Mouse (Mus musculus): Measurements from ENCODE around the gene Btn1a1.

The Btn1a1 gene

DNA sequence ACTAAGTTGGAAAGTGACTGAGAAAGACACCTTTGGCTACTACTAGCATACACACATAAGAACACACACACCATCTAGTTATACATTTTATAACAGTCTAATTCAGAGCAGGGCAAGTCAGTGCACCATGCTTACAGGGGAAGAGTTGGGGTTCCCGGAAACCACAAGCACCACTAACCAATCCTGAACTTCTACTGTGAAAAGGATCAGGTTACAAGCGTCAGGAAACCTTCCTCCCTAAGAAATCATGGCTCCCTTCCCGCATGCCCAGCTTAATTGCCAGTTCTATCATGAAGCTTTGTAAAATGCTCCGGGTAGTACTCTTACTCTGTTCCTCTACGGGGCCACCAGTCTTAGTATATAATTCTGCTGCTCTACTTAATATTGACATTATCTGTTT, 19.6 kb upstream of the Btn1a1 start:
- DNase-seq (ENCODE audit: extremely low read depth, low read depth, low spot score): no peak

DNA sequence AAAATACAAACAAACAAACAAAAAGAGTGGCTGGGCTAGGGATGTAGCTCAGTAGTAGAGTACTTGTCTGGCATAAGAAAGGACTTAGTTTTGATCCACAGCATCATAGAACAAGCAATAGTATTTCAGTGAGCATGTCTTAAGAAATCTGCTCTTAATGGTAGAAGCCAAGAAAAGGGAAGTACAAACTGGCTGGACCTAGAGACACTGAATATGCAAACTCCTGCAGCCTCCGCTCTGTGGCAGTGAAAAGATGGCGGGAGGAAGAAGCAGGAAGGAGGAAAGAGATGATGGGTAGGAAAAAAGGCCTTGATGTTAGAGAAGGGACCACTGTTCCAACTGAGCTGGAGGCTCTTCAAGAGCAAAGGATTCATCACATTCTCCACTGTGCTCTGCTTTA, 17.5 kb upstream of the Btn1a1 start:
- DNase-seq (ENCODE audit: extremely low read depth, low read depth, low spot score): no peak

DNA sequence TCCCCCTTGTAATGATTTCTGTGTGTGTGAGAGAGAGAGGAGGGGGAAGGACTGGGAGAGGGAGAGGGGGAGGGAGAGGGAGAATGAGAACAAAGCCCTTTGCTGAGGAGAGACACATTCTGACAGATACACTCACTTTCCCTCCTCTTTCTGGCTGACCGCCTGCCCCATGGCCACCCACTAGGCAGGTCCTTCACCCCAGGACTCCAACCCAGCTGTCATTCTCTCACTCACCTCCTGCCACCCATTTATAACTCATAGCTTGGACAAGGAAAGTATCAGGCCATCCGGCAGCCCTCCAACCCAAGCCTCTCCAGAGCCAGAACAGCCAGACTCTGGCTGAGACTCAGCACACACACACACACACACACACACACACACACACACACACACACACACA, 10.0 kb upstream of the Btn1a1 start:
- DNase-seq (ENCODE audit: extremely low read depth, low read depth, low spot score): no peak

DNA sequence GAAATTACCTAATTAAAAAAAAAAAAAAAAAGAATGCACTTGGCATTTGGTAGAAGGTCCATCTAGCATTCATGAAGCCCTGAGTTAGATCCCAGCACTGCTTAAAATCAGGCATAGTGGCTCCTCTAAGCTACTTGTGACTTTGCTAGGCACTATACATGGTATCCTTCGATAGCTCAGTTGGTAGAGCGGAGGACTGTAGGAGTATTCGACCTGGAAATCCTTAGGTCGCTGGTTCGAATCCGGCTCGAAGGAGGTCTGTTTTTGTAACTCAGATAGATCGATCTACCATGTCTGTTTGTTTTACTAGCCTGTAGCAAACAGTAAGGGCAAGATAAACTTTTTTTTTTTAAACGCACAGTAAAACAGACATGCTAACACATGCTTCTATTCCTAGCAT, 1.2 kb upstream of the Btn1a1 start:
- DNase-seq (ENCODE audit: extremely low read depth, low read depth, low spot score): no peak

DNA sequence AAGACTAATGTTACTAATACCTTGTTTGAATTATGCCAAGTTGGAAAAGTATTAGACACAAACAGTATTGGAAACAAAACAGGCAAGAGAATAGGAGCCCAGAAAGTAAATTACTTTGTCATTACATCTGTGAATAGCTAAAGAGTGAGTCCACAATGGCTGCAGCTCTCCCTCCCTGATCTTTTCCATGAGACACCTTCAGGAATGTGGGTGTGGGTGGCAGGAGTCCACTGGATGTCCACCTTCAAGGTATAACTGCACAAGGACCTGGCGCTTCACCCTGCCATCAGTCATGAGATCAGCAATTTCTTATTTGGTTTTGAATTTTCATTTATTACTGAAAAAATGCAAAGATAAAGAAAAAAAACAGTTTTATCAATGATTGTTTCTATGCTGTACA, 605 bp upstream of the Btn1a1 start:
- no peak for DNase-seq (ENCODE audit: extremely low read depth, low read depth, low spot score)

DNA sequence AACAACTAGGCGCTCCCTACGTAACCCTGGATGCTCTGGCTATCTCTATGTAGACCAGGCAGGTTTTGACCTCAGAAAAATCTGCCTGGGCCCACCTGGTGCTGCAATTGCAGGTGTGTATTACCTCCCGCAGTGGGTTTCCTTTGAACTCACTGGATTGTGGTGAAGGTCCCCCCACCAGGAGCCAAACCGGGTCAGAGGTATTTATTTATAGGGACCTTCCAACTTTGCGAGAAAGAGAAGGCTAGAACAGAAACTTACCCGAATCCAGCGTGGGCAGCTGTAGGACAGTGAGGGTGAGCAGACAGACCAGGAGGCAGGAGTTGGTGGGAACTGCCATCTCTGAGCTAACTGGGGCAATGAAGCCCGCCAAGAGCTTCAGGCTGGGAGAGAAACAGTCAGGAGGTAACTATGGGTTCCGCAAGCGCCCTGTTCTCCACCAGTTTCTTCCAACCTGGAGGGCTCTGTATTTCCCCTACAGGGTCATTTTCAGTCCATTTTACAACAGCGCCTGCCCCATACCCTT, 797 bp downstream of the Btn1a1 start:
- DNase-seq (ENCODE audit: extremely low read depth, low read depth, low spot score): no peak

DNA sequence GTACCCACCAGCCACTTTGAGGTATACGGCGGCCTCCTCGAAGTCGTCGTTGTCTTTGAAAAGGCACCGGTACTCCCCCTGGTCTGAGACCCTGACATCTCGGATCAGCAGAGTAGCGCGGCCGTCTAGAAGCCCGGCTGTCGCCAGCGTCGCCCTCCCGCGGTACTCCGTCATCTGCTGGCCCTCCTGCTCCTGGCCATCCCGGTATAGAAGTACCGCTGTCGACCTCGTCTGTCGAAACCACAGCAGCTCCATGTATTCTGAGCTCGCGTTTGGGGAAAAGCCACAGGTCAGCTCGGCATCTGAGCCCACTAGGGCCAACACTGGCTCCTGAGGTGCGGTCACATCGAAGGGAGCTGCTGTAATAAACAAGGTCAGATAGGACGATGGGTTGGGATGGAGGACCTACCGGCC, 1.5 kb downstream of the Btn1a1 start:
- DNase-seq (ENCODE audit: extremely low read depth, low read depth, low spot score): no peak

DNA sequence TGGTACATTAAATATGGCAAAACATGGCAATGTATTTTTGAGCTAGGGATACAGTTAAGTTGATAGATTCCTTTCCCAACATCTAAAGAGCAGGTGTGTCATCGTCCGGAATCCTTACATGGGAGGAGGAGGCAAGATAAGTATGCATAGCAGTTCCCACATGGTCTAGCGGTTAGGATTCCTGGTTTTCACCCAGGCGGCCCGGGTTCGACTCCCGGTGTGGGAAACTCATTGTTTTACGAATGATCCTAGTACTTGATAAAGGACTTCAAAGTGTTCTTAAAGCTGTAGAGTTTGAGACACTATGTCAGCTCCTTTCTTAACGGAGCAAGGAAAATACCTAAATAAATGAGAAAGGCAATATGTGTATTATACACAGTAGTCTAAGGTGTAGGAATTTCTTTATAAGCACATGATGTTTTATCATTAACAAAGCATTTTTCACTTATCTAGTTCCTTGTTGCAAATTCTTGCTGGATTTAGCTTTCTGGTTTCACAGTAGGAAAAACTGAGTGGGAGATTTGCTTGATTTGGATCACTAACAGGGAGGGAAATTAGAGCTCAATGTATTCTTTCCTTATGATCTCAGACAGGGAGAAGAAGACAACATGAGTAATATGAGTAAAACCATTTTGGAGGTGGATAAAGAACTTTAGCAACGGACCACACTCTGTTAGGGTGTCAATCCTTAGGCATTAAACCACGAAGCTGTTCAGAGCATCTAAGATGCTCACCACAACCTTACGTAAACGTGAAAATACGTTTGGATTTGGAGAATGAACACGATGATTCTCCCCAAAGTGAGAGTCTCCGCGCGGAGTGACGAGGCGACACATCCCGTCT, 2.1 kb downstream of the Btn1a1 start:
- no peak for DNase-seq (ENCODE audit: extremely low read depth, low read depth, low spot score)

DNA sequence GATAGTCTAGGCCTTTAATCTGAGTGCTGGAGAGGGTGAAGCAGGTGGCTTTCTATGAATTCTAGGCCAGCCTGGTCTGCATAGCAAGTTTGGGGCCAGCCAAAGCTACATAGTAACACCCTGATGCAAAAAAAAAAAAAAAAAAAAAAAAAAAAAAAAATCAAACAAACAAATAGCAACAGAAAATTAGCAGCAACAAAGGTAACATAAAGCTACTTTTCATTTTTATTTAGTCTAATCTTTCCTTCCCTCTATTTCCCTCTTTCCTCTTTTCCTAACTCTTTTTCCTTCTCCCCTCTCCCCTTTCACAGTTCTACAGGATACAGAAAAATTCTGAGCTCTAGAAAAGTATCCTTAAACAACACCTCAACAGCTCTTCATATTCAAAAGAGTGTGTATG, 3.0 kb downstream of the Btn1a1 start:
- no peak for DNase-seq (ENCODE audit: extremely low read depth, low read depth, low spot score)

DNA sequence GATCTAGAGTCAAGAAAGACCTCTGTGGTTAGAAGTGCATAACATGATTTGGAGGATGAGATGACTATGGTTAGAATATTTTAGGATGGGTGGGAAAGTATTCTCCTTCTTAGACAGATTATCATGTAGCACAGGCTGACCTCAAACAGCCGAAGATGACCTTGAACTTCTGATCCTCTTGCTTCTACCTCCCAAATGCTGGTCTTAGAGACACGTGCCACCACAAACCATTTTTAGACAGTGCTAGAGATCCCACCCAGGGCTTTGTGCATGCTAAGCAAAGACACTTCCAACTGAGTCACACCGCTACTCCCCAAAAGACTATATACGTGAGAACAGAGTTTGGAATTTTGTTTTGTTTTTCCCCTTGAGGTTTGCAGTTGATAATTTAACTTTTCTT, 3.6 kb downstream of the Btn1a1 start:
- DNase-seq (ENCODE audit: extremely low read depth, low read depth, low spot score): no peak

DNA sequence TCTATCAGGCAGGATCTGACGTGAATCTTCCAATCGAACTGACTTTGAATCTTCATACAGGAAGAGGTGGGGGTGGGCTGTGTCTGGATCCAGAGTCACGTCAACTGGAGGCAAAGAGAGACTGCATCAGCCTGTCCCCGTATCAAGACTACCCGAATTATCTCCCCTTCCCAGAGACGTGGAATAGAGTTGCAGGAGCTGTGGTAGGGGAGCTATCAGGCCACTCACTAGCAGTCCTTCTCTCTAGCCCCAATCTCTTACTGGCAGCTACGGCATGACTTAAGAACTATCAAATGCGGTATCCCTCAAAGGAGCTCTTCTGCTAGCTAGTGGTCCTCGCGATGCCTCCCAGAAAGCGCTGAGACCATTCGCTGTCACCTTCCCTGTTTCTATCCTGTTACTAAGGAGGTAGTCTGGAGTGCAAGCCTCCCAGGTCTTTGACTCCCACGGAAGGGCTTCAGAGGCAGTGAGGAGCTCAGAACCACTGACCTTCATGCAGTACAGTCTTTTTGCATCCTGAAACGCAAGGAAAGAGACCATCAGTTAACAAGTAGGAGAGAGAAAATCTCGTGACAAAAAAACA, 6.3 kb downstream of the Btn1a1 start:
- DNase-seq (ENCODE audit: extremely low read depth, low read depth, low spot score): no peak

DNA sequence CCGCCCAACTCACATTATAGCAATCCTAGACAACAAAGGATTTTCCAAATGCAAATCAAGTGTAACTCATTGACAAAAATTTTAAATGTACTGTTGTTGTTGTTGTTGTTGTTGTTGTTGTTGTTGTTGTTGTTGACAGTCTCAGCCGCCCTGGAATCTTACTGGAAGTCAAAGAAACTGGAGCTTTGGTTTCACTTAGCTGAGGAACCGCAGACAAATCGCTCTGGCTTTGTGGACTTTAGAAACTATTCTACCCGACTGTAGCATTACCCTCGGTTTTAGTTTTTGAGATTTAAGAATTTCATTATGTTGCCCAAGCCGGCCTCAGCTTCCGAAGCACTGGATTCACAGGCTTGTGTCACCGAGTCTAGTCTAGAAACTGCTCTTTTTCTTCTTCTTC, 11.8 kb downstream of the Btn1a1 start:
- no peak for DNase-seq (ENCODE audit: extremely low read depth, low read depth, low spot score)

DNA sequence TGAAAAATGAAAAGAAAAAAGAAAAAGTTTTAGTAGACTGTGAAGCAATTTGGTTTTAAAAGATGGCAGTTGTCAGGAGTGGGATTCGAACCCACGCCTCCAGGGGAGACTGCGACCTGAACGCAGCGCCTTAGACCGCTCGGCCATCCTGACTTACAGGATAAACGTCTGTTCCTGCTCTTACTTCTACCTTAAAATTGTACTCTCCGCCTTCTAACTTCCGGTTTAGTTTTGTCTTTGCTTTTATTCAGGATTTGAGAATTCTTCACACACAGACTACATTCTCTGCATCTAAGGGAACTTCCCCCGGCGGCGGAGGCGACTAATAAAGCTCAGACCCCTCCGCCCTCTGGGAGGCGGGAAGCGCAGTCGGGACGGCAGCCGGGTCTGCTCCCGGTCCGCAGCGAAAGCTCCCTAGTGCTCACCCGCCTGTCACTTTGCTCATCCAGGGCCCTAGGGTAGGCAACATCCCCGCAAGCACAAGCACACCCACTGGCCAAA, 12.3 kb downstream of the Btn1a1 start:
- DNase-seq (ENCODE audit: extremely low read depth, low read depth, low spot score): no peak

DNA sequence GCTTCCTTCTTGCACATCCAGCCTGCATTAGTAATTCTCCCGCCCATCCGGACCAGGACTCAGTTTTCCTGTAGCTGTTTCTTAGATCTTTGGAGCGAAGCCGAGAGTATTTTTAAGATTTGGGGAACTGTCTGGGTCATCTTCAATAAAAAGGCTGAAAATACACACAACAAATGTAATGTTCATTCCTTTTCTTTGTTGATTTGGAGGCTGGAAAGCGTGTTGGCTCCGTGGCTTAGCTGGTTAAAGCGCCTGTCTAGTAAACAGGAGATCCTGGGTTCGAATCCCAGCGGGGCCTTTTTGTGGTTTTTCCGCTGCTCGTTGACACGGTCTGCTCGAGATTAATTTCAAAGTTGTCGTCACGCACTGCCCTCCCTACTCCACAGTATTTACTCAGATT, 15.3 kb downstream of the Btn1a1 start:
- DNase-seq (ENCODE audit: extremely low read depth, low read depth, low spot score): no peak

DNA sequence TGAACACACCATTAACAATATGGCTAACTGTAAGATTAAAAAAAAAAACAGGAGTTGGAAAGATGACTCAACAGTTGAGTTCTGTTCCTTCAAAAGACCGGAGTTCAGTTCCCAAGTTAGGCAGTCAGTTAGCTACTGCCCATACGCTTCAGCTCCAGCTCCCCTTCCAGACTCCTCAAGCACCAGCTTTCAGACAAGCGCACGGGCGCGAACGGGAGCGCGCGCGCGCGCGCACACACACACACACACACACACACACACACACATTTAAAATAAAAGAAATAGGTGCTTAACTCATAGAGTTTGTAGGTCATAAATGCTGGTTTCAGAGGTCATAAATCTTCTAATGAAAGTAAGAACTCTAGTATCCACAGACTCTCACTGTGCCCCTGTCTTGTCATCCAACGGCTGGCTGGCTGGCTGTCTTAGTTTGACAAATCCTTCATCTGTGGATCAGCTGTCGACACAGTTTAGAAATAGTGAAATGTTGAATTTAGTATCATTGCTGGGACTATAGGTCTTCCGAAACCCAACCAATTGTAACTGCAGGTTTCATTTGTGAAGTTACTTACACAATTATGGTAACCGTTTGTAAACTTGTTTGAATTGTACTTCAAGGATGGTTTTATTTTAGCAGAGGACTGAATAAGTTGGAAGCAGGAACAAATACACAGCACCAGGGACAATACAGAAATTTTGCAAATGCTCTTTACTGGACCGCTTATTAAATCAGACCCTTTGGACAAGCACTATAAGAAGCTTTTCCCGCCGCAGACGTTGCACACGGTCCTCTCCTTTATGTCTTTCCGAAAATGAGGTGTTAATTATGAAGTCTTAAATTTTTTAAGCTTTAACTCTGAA, 16.2 kb downstream of the Btn1a1 start:
- DNase-seq (ENCODE audit: extremely low read depth, low read depth, low spot score): no peak

DNA sequence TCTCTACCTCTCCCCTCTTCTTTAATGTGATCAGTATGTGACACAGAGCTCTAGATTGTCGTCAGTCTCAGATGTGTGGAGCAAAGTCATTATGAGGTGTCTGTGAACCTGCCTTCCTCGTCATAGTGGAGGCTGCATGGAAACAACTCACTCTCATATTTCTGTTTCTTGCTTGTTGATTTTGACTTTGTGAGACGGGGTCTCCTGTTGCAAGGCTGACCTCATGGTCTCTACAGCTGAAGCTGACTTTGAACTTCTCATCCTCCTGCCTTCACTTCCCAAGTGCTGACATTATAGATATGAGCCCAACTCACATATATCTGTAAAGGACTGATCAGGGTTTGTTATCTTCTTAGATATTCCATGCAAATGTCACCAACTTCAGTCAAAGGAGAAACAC, 16.9 kb downstream of the Btn1a1 start:
- no peak for DNase-seq (ENCODE audit: extremely low read depth, low read depth, low spot score)

DNA sequence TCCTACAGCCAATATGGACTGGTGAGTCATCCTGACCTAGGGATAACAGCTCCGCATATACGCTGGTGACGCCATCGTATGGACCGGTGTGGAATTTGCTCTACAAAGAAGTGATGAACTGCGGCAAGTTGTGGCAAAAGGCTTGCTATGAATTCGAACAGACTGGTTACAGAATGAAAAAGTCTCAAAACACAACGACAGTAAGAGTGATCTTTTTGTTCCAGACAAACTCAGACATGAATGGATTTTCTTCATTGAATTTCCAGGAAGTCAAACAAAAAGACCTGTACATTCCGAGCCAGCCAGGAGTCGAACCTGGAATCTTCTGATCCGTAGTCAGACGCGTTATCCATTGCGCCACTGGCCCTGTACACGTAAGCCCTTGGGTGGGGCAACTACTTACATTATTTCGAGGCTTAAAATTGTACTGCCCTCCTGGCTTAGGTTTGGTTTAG, 19.2 kb downstream of the Btn1a1 start:
- no peak for DNase-seq (ENCODE audit: extremely low read depth, low read depth, low spot score)

DNA sequence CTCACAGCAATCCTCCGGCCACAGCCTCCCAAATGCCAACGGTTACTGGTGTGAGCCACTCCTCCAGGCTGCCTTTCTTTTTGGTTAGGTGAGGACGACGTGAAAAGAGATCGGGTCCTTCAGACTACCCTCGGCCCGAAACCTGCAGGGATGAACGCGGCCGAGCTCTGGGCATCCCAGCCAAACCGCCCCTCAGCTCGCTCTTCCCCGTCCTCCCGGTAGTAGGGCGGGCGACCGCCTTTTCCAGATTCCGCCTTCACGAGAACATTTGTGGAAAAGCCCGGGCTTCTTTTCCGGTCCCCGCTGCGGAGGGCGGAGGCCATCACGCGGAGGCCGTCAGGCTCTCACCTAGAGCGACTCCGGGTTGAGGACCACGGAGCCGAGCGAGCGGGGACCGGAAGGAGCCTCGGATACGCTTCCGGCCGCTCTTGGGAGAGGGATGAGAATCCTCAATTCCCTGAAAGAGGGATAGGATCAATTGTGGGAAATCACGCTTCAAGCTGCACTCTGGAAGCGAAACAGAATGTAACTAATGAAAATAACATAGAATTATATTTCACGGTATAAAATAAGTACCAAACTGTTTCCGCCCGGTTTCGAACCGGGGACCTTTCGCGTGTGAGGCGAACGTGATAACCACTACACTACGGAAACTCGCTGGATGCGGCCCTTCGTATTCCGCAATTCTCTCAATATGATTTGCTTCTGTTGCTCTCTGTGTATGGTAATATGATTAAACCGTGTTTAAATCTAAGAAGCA, 20.0 kb downstream of the Btn1a1 start:
- no peak for DNase-seq (ENCODE audit: extremely low read depth, low read depth, low spot score)

DNA sequence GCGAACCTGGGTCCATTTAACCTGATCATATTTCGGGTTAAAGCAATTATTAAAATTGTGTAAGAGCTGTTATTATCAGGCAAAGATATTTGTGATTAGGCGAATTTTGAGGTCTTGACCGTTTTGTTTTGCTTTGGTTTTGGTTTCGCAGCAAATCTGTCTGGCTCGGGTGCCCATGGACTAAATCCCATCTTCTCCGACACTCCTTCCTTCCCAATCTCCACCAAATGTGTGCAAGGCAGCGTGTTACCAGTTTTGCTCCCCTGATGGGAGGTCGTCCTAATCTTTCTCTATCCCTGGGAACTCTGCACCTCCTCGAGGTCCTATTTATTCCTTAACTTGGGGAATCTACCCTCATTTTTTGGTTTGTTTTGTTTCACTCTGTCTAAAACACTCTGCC, 20.5 kb downstream of the Btn1a1 start:
- DNase-seq (ENCODE audit: extremely low read depth, low read depth, low spot score): no peak

DNA sequence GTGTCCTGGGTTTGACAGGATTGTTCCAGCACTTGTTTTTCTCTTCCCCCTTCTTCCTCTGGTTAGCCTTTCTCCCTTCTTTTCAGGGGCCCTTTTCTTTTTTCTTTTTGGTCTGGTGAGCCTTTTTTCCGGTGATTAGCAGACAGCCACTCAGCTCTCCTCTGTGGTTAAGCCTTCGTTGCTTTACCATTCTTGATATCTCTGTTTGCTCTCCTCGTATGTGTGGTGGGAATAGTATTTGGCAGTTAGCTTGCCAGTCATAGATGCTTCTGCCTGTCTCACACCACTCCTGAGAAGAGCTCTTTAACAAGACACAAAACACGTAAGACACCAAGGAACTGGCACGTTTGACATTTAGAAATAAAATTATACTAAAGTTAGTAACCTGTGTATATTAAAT, 21.2 kb downstream of the Btn1a1 start:
- no peak for DNase-seq (ENCODE audit: extremely low read depth, low read depth, low spot score)

DNA sequence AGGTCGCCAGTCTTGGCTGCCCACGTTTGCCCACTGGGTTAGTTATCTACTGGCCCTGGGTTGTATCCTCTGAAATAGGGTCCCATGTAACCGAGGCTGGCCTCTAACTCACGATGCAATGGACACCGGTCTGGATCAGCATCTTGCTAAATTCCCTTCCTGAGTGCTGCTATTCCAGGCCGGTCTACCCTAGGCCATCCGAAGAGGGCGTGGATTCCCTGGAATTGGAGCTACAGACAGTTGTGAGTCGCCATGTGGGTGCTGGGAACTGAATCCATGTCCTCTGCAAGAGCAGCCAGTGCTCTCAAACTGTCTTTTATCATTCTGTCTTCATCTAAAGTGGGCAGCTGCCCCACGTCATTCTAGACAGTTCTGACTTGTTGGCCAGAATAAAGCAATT, 25.8 kb downstream of the Btn1a1 start:
- DNase-seq (ENCODE audit: extremely low read depth, low read depth, low spot score): no peak

Measured in fat pad, adult 2 months (tissue).